Mouse (Mus musculus): Measurements from ENCODE around the gene Cd2bp2.

GRCm38 (mm10) chr7:127183828-127184227 is 12.0 kb downstream of the Cd2bp2 start:
- peak; percentile 73 for TF ChIP-seq CTCF (IDR thresholded peaks at IDR 0.05; ENCODE audit: low read depth)
- TF ChIP-seq EP300 (IDR thresholded peaks at IDR 0.05; ENCODE audit: low read depth): no peak

Data from liver, postnatal 0 days (tissue).